Mouse (Mus musculus) cerebellum, postnatal 14 days (tissue): Measurements from ENCODE around the gene Psen2.

ENCODE experiments used
- DNase-seq, 2 experiments: peaks; one replicate each; pipeline ENCODE4 v3.0.0; 2021; ENCODE audit warnings: mixed read lengths in 2 of 2

Gene Psen2

GRCm38 (mm10) chr1:180263364-180263997 lies at the start of gene Psen2:
Psen2 (minus strand) TSS chr1:180263438.
- peak in 1 of 2 experiments; percentile 47 for DNase-seq

- DNase-seq: peak; percentile 75 to 87
Observed at GRCm38 (mm10) chr1:180312792-180313311, 49.6 kb upstream of the Psen2 start.

GRCm38 (mm10) chr1:180312286-180312685 lies 49.0 kb upstream of the Psen2 start:
- DNase-seq: no peak

GRCm38 (mm10) chr1:180308897-180309296 lies 45.7 kb upstream of the Psen2 start:
- DNase-seq: no peak

- DNase-seq: no peak
Observed at GRCm38 (mm10) chr1:180307661-180308060, 44.4 kb upstream of the Psen2 start.

- no peak for DNase-seq
Observed at GRCm38 (mm10) chr1:180306889-180307288, 43.7 kb upstream of the Psen2 start.

- no peak for DNase-seq
Observed at GRCm38 (mm10) chr1:180303600-180303999, 40.4 kb upstream of the Psen2 start.

- DNase-seq: no peak
Observed at GRCm38 (mm10) chr1:180302253-180303120, 39.2 kb upstream of the Psen2 start.

GRCm38 (mm10) chr1:180300997-180301396 lies 37.8 kb upstream of the Psen2 start:
- DNase-seq: no peak

GRCm38 (mm10) chr1:180300292-180300691 lies 37.1 kb upstream of the Psen2 start:
- no peak for DNase-seq

- no peak for DNase-seq
Observed at GRCm38 (mm10) chr1:180299697-180300096, 36.5 kb upstream of the Psen2 start.

GRCm38 (mm10) chr1:180296088-180296487 lies 32.9 kb upstream of the Psen2 start:
- no peak for DNase-seq

GRCm38 (mm10) chr1:180290358-180290757 lies 27.1 kb upstream of the Psen2 start:
- no peak for DNase-seq

GRCm38 (mm10) chr1:180289788-180290187 lies 26.6 kb upstream of the Psen2 start:
- DNase-seq: no peak

GRCm38 (mm10) chr1:180288872-180289468 lies 25.7 kb upstream of the Psen2 start:
- DNase-seq: no peak

GRCm38 (mm10) chr1:180288227-180288626 lies 25.0 kb upstream of the Psen2 start:
- DNase-seq: no peak

GRCm38 (mm10) chr1:180286081-180286831 lies 23.0 kb upstream of the Psen2 start:
- DNase-seq: peak in 1 of 2 experiments; percentile 22

- no peak for DNase-seq
Observed at GRCm38 (mm10) chr1:180283813-180284768, 20.9 kb upstream of the Psen2 start.

- DNase-seq: no peak
Observed at GRCm38 (mm10) chr1:180282581-180282980, 19.3 kb upstream of the Psen2 start.

- DNase-seq: peak; percentile 55 to 62
Observed at GRCm38 (mm10) chr1:180279648-180280047, 16.4 kb upstream of the Psen2 start.

GRCm38 (mm10) chr1:180277563-180277962 lies 14.3 kb upstream of the Psen2 start:
- no peak for DNase-seq
